Mouse (Mus musculus): Measurements from ENCODE around the gene Pdss2. TPM values are rescaled to one million over a fixed set of nuclear protein-coding genes. Genes with fewer than 3 reads are reported as not detected.
A peak's percentile ranks its signal among the peaks of the same experiment; 100 is the strongest.

Pdss2 gene
- total RNA-seq, 1 experiment, result 16.6 TPM

GRCm38 (mm10) chr10:43221659-43222058 lies 373 bp downstream of the Pdss2 start:
- H3K4me1 ChIP-seq (ENCODE audit: control insufficient read depth in 2 of 2, insufficient read depth in 2 of 2, low read length in 2 of 2, poor library complexity in 1 of 2), result peaks cover 0 to 2% of the 10 kb centered on the region in 2 experiments; a peak in 1 of 4 replicates
- H3K9ac ChIP-seq (ENCODE audit: insufficient read depth, low read depth, low read length, poor library complexity, severe bottlenecking), result peak overlapping the region; percentile 79
- no peaks in the 10 kb centered on the region for H3K36me3 ChIP-seq (ENCODE audit: control insufficient read depth, insufficient read depth, low read length, poor library complexity, severe bottlenecking)
- no peaks in the 10 kb centered on the region for H3K9me3 ChIP-seq (ENCODE audit: control insufficient read depth, insufficient read depth, low read depth, low read length)
- H3K27ac ChIP-seq (ENCODE audit: insufficient read depth, low read depth, low read length, poor library complexity, severe bottlenecking), result peak overlapping the region; percentile 66
- TF ChIP-seq ZC3H11A (IDR thresholded peaks at IDR 0.05; ENCODE audit: borderline replicate concordance, low read depth, low read length), result no peak
- TF ChIP-seq MAFK (IDR thresholded peaks at IDR 0.05; ENCODE audit: insufficient read depth, low read depth, low read length), result no peak
- in situ Hi-C loops (cut with MboI; ENCODE audit: low sequenced_read_pairs in 2 of 2, unreplicated experiment in 2 of 2), result no loop called here
- H3K4me3 ChIP-seq (ENCODE audit: insufficient read depth in 1 of 2, low read depth in 1 of 2, low read length in 2 of 2, poor library complexity in 1 of 2, severe bottlenecking in 1 of 2), result peak overlapping the region; percentile 87 to 94
- DNase-seq (ENCODE audit: low read depth, low spot score), result no peak

- TF ChIP-seq ZNF384 (IDR thresholded peaks at IDR 0.05; ENCODE audit: low read depth, low read length) (no peak), HCFC1 (IDR thresholded peaks at IDR 0.05; ENCODE audit: borderline replicate concordance, insufficient read depth, low read length) (no peak), ZC3H11A (IDR thresholded peaks at IDR 0.05; ENCODE audit: borderline replicate concordance, low read depth, low read length) (no peak), CHD2 (IDR thresholded peaks at IDR 0.05; ENCODE audit: low read depth, low read length) (no peak), MAFK (IDR thresholded peaks at IDR 0.05; ENCODE audit: insufficient read depth, low read depth, low read length) (no peak)
- in situ Hi-C loops (cut with MboI; ENCODE audit: low sequenced_read_pairs in 2 of 2, unreplicated experiment in 2 of 2), result no loop called here
- DNase-seq (ENCODE audit: low read depth, low spot score), result no peak
- Histone ChIP-seq H3K27ac (ENCODE audit: insufficient read depth, low read depth, low read length, poor library complexity, severe bottlenecking) (no peak overlapping the region), H3K4me3 (ENCODE audit: insufficient read depth in 1 of 2, low read depth in 1 of 2, low read length in 2 of 2, poor library complexity in 1 of 2, severe bottlenecking in 1 of 2) (no peak overlapping the region), H3K4me1 (ENCODE audit: control insufficient read depth in 2 of 2, insufficient read depth in 2 of 2, low read length in 2 of 2, poor library complexity in 1 of 2) (peaks cover 0 to 4% of the 10 kb centered on the region in 2 experiments; a peak in 1 of 4 replicates), H3K36me3 (ENCODE audit: control insufficient read depth, insufficient read depth, low read length, poor library complexity, severe bottlenecking) (no peaks in the 10 kb centered on the region), H3K9ac (ENCODE audit: insufficient read depth, low read depth, low read length, poor library complexity, severe bottlenecking) (no peak overlapping the region), H3K9me3 (ENCODE audit: control insufficient read depth, insufficient read depth, low read depth, low read length) (no peaks in the 10 kb centered on the region)
These were observed 2.1 kb downstream of the Pdss2 start for GRCm38 (mm10) chr10:43223391-43223790.

- Histone ChIP-seq H3K36me3 (ENCODE audit: control insufficient read depth, insufficient read depth, low read length, poor library complexity, severe bottlenecking) (no peaks in the 10 kb centered on the region), H3K4me1 (ENCODE audit: control insufficient read depth in 2 of 2, insufficient read depth in 2 of 2, low read length in 2 of 2, poor library complexity in 1 of 2) (peaks cover 0 to 4% of the 10 kb centered on the region in 2 experiments; a peak in 1 of 4 replicates), H3K9me3 (ENCODE audit: control insufficient read depth, insufficient read depth, low read depth, low read length) (no peaks in the 10 kb centered on the region), H3K9ac (ENCODE audit: insufficient read depth, low read depth, low read length, poor library complexity, severe bottlenecking) (no peak overlapping the region), H3K4me3 (ENCODE audit: insufficient read depth in 1 of 2, low read depth in 1 of 2, low read length in 2 of 2, poor library complexity in 1 of 2, severe bottlenecking in 1 of 2) (no peak overlapping the region), H3K27ac (ENCODE audit: insufficient read depth, low read depth, low read length, poor library complexity, severe bottlenecking) (no peak overlapping the region)
- no peak for DNase-seq (ENCODE audit: low read depth, low spot score)
- in situ Hi-C loops (cut with MboI; ENCODE audit: low sequenced_read_pairs in 2 of 2, unreplicated experiment in 2 of 2), result no loop called here
- TF ChIP-seq MAFK (IDR thresholded peaks at IDR 0.05; ENCODE audit: insufficient read depth, low read depth, low read length), result no peak
- TF ChIP-seq ZC3H11A (IDR thresholded peaks at IDR 0.05; ENCODE audit: borderline replicate concordance, low read depth, low read length), result no peak
- no peak for TF ChIP-seq ZNF384 (IDR thresholded peaks at IDR 0.05; ENCODE audit: low read depth, low read length)
- no peak for TF ChIP-seq CHD2 (IDR thresholded peaks at IDR 0.05; ENCODE audit: low read depth, low read length)
- TF ChIP-seq HCFC1 (IDR thresholded peaks at IDR 0.05; ENCODE audit: borderline replicate concordance, insufficient read depth, low read length), result no peak
These were observed 5.1 kb downstream of the Pdss2 start for GRCm38 (mm10) chr10:43226391-43226790.

GRCm38 (mm10) chr10:43229236-43229635 lies 8.0 kb downstream of the Pdss2 start:
- TF ChIP-seq HCFC1 (IDR thresholded peaks at IDR 0.05; ENCODE audit: borderline replicate concordance, insufficient read depth, low read length), result no peak
- no peak for TF ChIP-seq MAFK (IDR thresholded peaks at IDR 0.05; ENCODE audit: insufficient read depth, low read depth, low read length)
- TF ChIP-seq ZNF384 (IDR thresholded peaks at IDR 0.05; ENCODE audit: low read depth, low read length), result no peak
- TF ChIP-seq ZC3H11A (IDR thresholded peaks at IDR 0.05; ENCODE audit: borderline replicate concordance, low read depth, low read length), result no peak
- TF ChIP-seq CHD2 (IDR thresholded peaks at IDR 0.05; ENCODE audit: low read depth, low read length), result no peak
- H3K4me1 ChIP-seq (ENCODE audit: control insufficient read depth in 2 of 2, insufficient read depth in 2 of 2, low read length in 2 of 2, poor library complexity in 1 of 2), result peaks cover 0 to 4% of the 10 kb centered on the region in 2 experiments; a peak in 1 of 4 replicates
- no peak overlapping the region for H3K9ac ChIP-seq (ENCODE audit: insufficient read depth, low read depth, low read length, poor library complexity, severe bottlenecking)
- no peaks in the 10 kb centered on the region for H3K36me3 ChIP-seq (ENCODE audit: control insufficient read depth, insufficient read depth, low read length, poor library complexity, severe bottlenecking)
- no peak overlapping the region for H3K4me3 ChIP-seq (ENCODE audit: insufficient read depth in 1 of 2, low read depth in 1 of 2, low read length in 2 of 2, poor library complexity in 1 of 2, severe bottlenecking in 1 of 2)
- no peak for DNase-seq (ENCODE audit: low read depth, low spot score)
- in situ Hi-C loops (cut with MboI; ENCODE audit: low sequenced_read_pairs in 2 of 2, unreplicated experiment in 2 of 2), result no loop called here
- H3K27ac ChIP-seq (ENCODE audit: insufficient read depth, low read depth, low read length, poor library complexity, severe bottlenecking), result no peak overlapping the region
- no peaks in the 10 kb centered on the region for H3K9me3 ChIP-seq (ENCODE audit: control insufficient read depth, insufficient read depth, low read depth, low read length)

GRCm38 (mm10) chr10:43234522-43234921 lies 13.2 kb downstream of the Pdss2 start:
- Histone ChIP-seq H3K4me1 (ENCODE audit: control insufficient read depth in 2 of 2, insufficient read depth in 2 of 2, low read length in 2 of 2, poor library complexity in 1 of 2) (no peaks in the 10 kb centered on the region), H3K4me3 (ENCODE audit: insufficient read depth in 1 of 2, low read depth in 1 of 2, low read length in 2 of 2, poor library complexity in 1 of 2, severe bottlenecking in 1 of 2) (no peak overlapping the region), H3K27ac (ENCODE audit: insufficient read depth, low read depth, low read length, poor library complexity, severe bottlenecking) (no peak overlapping the region), H3K36me3 (ENCODE audit: control insufficient read depth, insufficient read depth, low read length, poor library complexity, severe bottlenecking) (no peaks in the 10 kb centered on the region), H3K9ac (ENCODE audit: insufficient read depth, low read depth, low read length, poor library complexity, severe bottlenecking) (no peak overlapping the region), H3K9me3 (ENCODE audit: control insufficient read depth, insufficient read depth, low read depth, low read length) (no peaks in the 10 kb centered on the region)
- no peak for DNase-seq (ENCODE audit: low read depth, low spot score)
- TF ChIP-seq ZC3H11A (IDR thresholded peaks at IDR 0.05; ENCODE audit: borderline replicate concordance, low read depth, low read length) (no peak), CHD2 (IDR thresholded peaks at IDR 0.05; ENCODE audit: low read depth, low read length) (no peak), HCFC1 (IDR thresholded peaks at IDR 0.05; ENCODE audit: borderline replicate concordance, insufficient read depth, low read length) (no peak), ZNF384 (IDR thresholded peaks at IDR 0.05; ENCODE audit: low read depth, low read length) (no peak), MAFK (IDR thresholded peaks at IDR 0.05; ENCODE audit: insufficient read depth, low read depth, low read length) (no peak)
- in situ Hi-C loops (cut with MboI; ENCODE audit: low sequenced_read_pairs in 2 of 2, unreplicated experiment in 2 of 2), result no loop called here

Measured in ES-E14 (cell line).